Mouse (Mus musculus) ES-Bruce4 (cell line): ENCODE measurements around the gene Nbea.

ENCODE experiments used
- CTCF ChIP-seq: IDR thresholded peaks from one replicate; pipeline ENCODE4 v1.8.1; 2011; ENCODE audit warnings: low read depth, low read length
- EP300 ChIP-seq: IDR thresholded peaks from 2 replicates; pipeline ENCODE4 v1.6.1; 2011; ENCODE audit warnings: low read depth, low read length; ENCODE audit not compliant: insufficient read depth

DNA sequence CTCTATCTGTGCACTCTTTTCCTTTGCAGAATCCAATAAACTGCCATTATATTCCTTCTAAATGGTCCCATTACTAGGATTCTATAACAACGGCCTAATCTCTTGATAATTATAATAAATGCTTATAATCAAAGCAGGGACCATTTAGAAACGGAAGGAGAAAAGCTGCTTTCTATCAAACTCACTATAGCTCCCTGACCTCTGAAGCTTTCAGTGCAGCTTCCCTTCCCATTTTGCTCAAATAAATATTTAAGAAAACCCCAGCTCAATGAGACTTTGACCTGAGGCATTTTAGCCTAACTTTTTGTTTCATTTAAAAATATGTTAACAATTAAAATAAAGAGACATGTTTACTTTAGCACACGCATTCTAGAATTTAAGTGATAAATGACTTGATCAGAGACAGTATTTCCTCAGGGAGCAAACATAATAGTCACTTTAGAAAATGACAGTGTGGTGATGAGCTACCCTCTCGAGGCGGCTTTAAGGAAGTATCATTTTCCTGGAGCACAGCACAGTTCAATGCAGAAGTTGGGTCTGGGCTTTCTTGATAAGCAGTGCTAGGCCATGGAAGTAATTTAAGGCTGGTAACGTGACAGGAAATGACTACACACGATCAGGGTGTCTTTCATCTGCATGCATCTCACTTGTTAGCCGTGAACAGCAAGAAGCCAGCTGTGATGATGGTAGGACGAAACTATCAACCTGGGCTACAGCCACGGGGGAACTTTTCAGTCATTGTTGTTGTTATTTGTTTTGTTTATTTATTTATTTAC is 354.8 kb downstream of the Nbea start:
- TF ChIP-seq EP300, result no peak
- no peak for TF ChIP-seq CTCF
